Mouse (Mus musculus) urinary bladder, adult 2 months (tissue): ENCODE data around the gene Padi4. TPM values are rescaled to one million over a fixed set of nuclear protein-coding genes. Genes with fewer than 3 reads are reported as not detected.
A peak's percentile ranks its signal among the peaks of the same experiment; 100 is the strongest.

Source experiments
- DNase-seq: peaks from one replicate; pipeline ENCODE4 v3.0.0; 2022; ENCODE audit warnings: low spot score
- polyA plus RNA-seq: library from polyadenylated mRNA; depleted of rRNA; stranded (reverse); fragments of >200 nt; gene quantifications from 2 replicates; pipeline ENCODE4 v1.2.3, GENCODE M21; 2012

Gene Padi4
- polyA plus RNA-seq, 1 experiment, result 15.9 TPM

GRCm38 (mm10) chr4:140740655-140741054, 33.4 kb downstream of the Padi4 start:
- no peak for DNase-seq

GRCm38 (mm10) chr4:140732871-140733270, 41.2 kb downstream of the Padi4 start:
- no peak for DNase-seq

- no peak for DNase-seq
These were observed 42.4 kb downstream of the Padi4 start for GRCm38 (mm10) chr4:140731654-140732053.

- DNase-seq, result no peak
These were observed 47.1 kb downstream of the Padi4 start for GRCm38 (mm10) chr4:140726907-140727306.

- no peak for DNase-seq
These were observed 49.3 kb downstream of the Padi4 start for GRCm38 (mm10) chr4:140724739-140725138.

GRCm38 (mm10) chr4:140723801-140724200, 50.2 kb downstream of the Padi4 start:
- DNase-seq, result no peak

- DNase-seq, result no peak
These were observed 50.8 kb downstream of the Padi4 start for GRCm38 (mm10) chr4:140723192-140723591.

- DNase-seq, result no peak
These were observed 51.3 kb downstream of the Padi4 start for GRCm38 (mm10) chr4:140722710-140723109.

- no peak for DNase-seq
These were observed 52.0 kb downstream of the Padi4 start for GRCm38 (mm10) chr4:140721968-140722490.

GRCm38 (mm10) chr4:140720091-140720490, 53.9 kb downstream of the Padi4 start:
- DNase-seq, result no peak

- no peak for DNase-seq
These were observed 55.6 kb downstream of the Padi4 start for GRCm38 (mm10) chr4:140718436-140718835.

- no peak for DNase-seq
These were observed 57.0 kb downstream of the Padi4 start for GRCm38 (mm10) chr4:140716994-140717393.

- DNase-seq, result no peak
These were observed 59.5 kb downstream of the Padi4 start for GRCm38 (mm10) chr4:140714586-140714985.

GRCm38 (mm10) chr4:140713480-140714365, 60.3 kb downstream of the Padi4 start:
- peak; percentile 76 for DNase-seq

- no peak for DNase-seq
These were observed 62.7 kb downstream of the Padi4 start for GRCm38 (mm10) chr4:140711360-140711759.

GRCm38 (mm10) chr4:140710781-140711180, 63.3 kb downstream of the Padi4 start:
- no peak for DNase-seq

- no peak for DNase-seq
These were observed 64.4 kb downstream of the Padi4 start for GRCm38 (mm10) chr4:140709617-140710016.

- no peak for DNase-seq
These were observed 64.9 kb downstream of the Padi4 start for GRCm38 (mm10) chr4:140709111-140709510.

GRCm38 (mm10) chr4:140708297-140708927, 65.6 kb downstream of the Padi4 start:
- DNase-seq, result no peak

- DNase-seq, result no peak
These were observed 66.4 kb downstream of the Padi4 start for GRCm38 (mm10) chr4:140707615-140708014.

GRCm38 (mm10) chr4:140704166-140704565, 69.9 kb downstream of the Padi4 start:
- no peak for DNase-seq

- no peak for DNase-seq
These were observed 70.4 kb downstream of the Padi4 start for GRCm38 (mm10) chr4:140703636-140704035.
